Mouse (Mus musculus) CD8-positive naive resting alpha-beta T cell, adult 2 months (primary cell): ENCODE data around the gene Rgl1.

ENCODE experiments used
- DNase-seq, 2 experiments: peaks; one replicate each; pipeline ENCODE4 v3.0.0; 2022; ENCODE audit warnings: low read depth in 2 of 2, low spot score in 2 of 2

The Rgl1 gene

DNA sequence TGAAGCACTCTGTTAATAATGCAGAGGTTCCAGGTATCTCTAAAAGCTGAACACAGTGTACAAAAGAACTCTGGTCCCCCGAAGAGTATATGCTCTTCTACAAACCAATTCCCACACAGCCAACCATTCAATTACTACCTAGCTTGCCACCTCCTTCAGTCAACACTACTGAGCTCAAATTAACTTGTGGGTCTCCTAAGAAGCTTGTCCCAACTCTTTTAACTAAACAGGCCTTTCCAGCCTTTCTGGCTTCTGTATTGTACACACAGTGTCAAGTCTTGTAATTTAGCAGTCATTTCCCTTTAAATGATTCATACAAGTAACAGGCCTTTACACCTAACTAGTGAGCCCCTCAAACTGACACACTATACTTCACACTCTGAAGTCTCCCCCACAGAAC is 48.8 kb downstream of the Rgl1 start:
- DNase-seq, result no peak

- no peak for DNase-seq
Observed at GRCm38 (mm10) chr1:152714405-152714804, 51.7 kb downstream of the Rgl1 start.

GRCm38 (mm10) chr1:152713924-152714323 is 52.2 kb downstream of the Rgl1 start:
- DNase-seq, result no peak

- no peak for DNase-seq
Observed at GRCm38 (mm10) chr1:152711037-152711436, 55.1 kb downstream of the Rgl1 start.

GRCm38 (mm10) chr1:152707560-152707959 is 58.6 kb downstream of the Rgl1 start:
- DNase-seq, result no peak

- no peak for DNase-seq
Observed at GRCm38 (mm10) chr1:152703941-152704340, 62.2 kb downstream of the Rgl1 start.

DNA sequence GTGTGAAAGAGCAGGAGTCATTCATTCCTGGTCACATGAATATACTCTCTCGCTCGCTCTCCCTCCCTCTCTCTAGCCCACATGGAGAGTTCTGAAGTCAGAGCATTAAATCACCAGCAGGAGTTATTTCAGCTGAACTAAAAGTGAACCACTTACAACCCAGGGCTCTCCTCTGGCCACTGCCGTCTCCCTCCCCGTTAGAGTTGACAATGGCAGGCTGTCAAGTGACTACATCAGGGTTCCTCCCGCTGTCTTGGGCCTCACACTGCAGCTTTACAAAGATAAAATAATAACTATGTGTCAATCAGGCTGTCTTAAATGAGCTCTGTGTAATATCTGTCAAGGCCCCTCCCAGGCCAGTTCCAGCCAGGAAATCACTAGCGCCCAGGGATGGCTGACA is 63.2 kb downstream of the Rgl1 start:
- DNase-seq, result no peak

DNA sequence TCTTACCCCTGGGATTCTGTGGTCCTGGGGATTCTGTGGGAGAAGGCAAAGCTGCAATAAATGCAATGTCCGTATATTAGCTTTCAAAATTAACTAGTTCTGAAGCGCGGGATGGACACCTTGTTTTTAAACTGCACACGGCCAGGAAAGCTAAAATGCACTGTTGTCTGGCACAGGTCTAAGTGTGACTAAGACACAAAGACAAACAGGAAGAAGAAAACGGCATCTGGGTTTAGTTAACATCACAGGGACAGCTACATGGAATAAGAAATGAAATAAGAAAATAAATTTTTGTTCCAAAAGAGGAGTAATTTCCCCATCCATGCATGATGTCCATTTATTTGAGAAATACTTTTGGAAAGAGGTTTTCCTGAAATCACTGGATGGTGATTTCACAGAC is 65.1 kb downstream of the Rgl1 start:
- DNase-seq, result no peak

DNA sequence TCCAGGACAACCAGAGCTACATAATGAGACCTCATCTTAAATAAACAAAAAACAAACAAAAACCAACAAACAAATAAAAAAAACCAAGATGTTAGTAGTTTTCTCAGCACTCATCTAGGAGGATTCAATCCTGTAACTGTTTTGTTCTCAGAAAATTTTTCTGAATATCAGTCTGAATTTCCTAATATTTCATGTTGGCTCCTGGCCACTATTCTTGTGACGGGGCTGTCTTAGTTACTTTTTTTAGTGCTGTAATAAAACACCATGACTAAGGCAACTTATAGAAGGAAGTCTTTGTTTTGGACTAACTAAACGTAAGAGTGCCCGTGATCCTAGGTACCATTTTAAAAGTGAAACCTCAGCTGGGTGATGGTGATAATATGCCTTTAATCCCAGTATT is 68.8 kb downstream of the Rgl1 start:
- no peak for DNase-seq

DNA sequence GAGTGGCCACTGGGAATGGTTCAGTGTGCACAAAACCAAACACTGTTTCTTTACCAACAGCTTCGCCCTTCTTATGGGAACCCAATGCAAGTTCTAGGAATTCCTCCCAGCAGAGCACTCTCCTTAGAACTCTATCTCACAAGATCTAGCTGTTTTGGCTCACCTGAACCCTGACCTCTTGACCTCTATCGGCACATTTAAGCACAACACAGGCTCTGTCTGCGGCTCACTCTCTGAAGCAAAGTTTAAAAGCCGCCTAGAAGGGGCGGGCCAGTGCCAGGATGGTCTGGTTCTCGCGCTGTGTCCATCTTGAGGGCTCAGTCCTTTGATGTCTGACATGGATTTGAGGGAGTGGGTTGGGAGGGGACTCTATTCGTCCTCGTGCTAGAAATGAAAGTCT is 70.7 kb downstream of the Rgl1 start:
- DNase-seq, result no peak

DNA sequence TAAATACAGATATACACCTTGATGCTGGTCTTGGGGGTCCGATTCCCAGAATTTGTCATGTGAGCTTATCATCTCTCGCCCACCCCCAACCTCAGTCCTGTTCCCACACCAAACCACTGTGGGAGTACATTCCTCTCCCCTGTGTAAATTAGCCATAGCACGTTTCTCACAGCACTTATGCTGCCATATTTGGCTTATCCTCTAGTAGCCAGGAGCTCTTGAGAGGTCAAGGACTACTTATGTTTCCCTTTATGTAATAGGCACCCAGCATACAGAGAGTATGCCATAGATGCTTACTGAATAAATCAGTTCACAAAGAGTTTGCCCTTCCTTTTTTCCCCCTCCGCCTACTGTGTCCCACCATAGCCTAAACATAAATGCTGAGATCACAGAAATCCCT is 76.2 kb downstream of the Rgl1 start:
- no peak for DNase-seq

DNA sequence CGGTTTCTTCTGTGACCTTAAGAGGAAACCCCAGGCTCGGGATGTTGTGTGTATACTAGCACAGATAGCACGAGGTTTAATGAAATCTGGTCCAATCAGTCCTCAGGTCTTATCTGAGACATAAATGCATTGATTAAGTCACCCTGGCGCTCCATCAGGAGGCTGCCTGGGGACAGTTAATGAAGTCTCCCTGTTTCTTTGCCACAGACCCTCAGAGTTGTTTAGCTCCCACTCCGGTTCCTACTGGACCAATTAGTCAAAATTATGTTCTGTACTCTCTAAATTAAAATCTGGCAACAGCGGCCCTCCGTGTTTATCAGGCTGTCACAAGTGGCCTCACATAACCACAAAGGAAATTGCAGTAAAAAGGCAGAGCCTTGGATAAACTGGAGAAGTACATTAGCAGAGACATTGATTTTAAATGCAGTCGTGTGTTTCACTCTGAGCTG is 78.4 kb downstream of the Rgl1 start:
- no peak for DNase-seq

- no peak for DNase-seq
Observed at GRCm38 (mm10) chr1:152687099-152687730, 78.9 kb downstream of the Rgl1 start.

DNA sequence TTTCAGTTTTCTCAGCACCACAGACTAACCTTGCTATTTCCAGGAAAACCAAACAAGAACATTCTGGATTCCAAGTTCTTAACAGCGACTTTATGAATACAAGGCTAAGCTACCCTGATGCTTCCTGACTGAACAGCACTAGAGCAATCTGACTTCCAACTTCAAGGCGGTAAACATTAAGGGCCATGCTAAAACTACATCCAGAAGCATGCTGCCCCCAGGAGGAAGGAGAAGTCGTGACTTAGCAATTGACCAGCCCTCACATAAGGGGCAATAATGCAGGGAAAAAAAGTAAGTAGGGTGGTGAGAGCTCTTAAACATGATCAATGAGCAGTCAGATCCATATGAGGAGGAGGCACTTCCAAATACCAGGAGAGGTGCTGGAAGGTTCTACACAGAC is 80.6 kb downstream of the Rgl1 start:
- DNase-seq, result no peak

DNA sequence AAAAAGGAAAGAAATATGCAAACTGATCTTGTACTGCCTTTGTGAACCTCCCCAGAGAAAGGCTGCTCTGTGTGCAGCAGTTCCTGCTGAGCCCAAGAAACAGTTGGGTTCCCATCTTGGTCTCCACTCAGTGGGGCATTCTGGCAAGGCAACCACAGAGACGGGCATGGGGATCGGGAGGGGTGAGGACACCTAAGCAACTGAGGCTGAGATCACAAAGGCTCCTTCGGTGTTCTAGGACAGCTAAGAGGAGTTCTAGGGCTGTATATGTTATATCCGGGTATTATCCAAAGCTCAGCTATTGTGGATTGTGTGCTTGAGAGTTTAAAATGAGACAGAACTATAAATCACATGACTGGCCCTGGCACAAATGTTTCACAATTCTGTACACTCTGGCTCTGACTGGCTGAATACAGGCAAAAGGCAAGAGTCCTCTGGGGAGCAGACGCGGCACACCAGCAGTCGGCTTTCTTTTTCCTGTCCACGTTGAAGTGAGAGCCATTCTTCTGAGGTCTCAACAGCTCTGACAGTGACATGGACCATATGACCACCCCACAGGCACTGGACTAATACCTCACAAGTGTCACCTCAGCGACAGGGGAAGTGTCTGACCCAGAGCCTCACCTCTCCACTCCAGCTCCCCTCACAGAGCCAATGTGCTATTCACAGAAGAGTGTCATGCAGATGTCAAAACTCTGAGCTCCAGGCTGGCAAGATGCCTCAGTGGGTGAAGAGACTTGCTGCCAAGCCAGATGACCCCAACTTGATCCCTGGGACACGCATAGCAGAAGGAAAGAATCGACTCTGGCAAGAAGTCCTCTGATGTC is 83.6 kb downstream of the Rgl1 start:
- no peak for DNase-seq

GRCm38 (mm10) chr1:152681676-152682367 is 84.3 kb downstream of the Rgl1 start:
- no peak for DNase-seq

DNA sequence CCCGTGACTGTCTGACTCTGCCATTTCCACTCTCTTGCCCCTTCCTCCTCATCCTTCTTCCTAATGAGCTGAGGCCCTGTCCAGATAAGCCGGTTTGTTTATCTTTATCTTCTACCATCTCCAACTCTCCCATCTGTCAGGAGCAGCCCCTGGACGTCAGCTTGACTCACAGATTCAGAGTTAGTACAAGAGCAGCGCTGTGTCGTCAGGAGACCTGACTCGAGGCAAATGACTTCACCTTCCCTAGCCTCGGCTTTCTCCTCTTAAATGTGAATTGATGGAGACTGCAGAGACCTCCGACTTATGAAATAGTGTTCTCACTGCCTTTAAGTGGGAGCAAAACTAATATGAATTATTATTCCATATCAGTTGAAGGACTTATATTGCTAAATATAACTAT is 85.0 kb downstream of the Rgl1 start:
- no peak for DNase-seq

- no peak for DNase-seq
Observed at GRCm38 (mm10) chr1:152678451-152678850, 87.7 kb downstream of the Rgl1 start.

GRCm38 (mm10) chr1:152677482-152678211 is 88.5 kb downstream of the Rgl1 start:
- DNase-seq, result no peak

DNA sequence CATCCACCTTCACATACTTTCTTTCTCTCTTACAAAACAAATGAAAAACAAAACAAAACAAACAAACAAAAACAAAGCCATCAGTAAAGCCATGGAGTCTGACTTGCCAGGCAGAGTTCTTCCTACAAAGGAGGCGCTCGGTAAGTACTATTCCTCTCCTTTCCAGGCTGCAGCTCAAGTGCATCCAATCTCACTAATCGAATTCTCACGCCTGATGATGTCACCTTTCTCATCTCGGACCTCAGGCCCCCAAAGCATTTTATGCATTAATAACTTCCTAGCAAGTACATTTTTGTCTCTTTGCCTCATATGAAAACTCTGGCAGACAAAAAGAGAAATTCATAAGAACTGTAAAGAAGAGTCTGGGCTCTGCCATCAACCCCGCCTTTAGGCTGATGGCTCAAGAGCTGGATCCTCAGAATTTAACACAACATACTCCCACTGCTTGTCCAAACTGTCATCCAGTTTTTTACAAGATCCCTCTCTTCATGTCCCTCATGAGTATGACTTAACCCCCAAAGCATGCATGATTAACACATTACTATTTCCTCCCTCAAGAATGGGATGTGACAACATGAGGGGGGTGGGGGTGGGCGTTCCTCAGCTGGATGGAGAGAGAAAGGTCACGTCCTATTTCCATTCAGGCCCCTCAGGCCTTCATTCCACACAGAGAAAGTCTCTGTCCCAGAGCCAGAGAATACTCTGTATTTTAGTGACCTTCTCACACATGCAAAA is 96.5 kb downstream of the Rgl1 start:
- no peak for DNase-seq

GRCm38 (mm10) chr1:152660436-152660835 is 105.7 kb downstream of the Rgl1 start:
- DNase-seq, result no peak
